8 mouse cellular contexts compared by ENCODE assay signal in the genomic region with DNA sequence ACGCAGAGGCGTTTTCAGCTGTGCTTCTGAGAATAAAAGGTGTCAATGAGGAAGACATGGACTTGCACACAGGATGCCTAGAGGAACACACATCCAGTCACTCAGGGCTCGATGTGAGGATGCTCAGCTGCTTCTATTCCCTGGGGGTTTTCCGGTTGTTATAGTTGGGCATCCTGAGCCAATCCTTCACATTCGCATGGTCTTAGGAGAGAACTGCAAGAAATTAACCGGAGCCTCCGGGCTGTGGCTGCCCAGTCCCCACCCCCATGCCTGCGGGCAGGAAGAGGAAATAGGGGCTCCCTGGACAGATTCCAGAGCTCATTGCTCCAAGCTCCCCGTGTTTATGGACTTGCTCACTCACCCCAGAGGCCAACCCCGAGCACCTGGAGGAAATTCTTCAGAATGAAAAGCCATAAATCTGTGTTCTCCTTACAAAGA.
DNase-seq lines count a peak whose midpoint lies in the region; ATAC-seq and TF ChIP-seq lines count a peak whose summit lies in the region.

No protein-coding gene starts in this region.

- H3K9me3 ChIP-seq in forebrain, embryonic 16.5 days (ENCODE audit: control insufficient read depth, low read length), result no peaks in the 10 kb centered on the region
- H3K9me3 ChIP-seq in hindbrain, postnatal 0 days (ENCODE audit: low read length), result no peaks in the 10 kb centered on the region
- no peaks in the 10 kb centered on the region for H3K9me3 ChIP-seq in liver, embryonic 11.5 days (ENCODE audit: control insufficient read depth, low read length)

- ATAC-seq in forebrain, embryonic 16.5 days, result no peak
- no peak for ATAC-seq in hindbrain, postnatal 0 days
- ATAC-seq in liver, embryonic 11.5 days (replicated peaks; ENCODE audit: low FRiP score), result no peak
- no peak for ATAC-seq in monocyte, adult 5-6 weeks (replicated peaks; ENCODE audit: insufficient number of reproducible peaks, low FRiP score, low TSS enrichment, poor library complexity, severe bottlenecking)

- no peak for TF ChIP-seq POLR2A in testis, adult 2 months (IDR thresholded peaks at IDR 0.05; ENCODE audit: control insufficient read depth, low read depth, low read length)

- 0 out of 2 replicates have a peak overlapping the region, but pooled peaks have one; percentile 22 for H3K9ac ChIP-seq in forebrain, embryonic 16.5 days (replicated peaks; ENCODE audit: low read depth, low read length)
- peak overlapping the region; percentile 15; the same call in 1 of the 2 replicates for H3K9ac ChIP-seq in hindbrain, postnatal 0 days (replicated peaks; ENCODE audit: low read length)
- no peak overlapping the region for H3K9ac ChIP-seq in liver, embryonic 11.5 days (ENCODE audit: low read depth, low read length)

- no peak overlapping the region for H3K4me3 ChIP-seq in testis, adult 2 months (ENCODE audit: control insufficient read depth, low read depth, low read length)
- H3K4me3 ChIP-seq in forebrain, embryonic 16.5 days (replicated peaks; ENCODE audit: low read length), result no peak overlapping the region
- no peak overlapping the region for H3K4me3 ChIP-seq in hindbrain, postnatal 0 days (ENCODE audit: low read length)
- H3K4me3 ChIP-seq in liver, embryonic 11.5 days (ENCODE audit: low read depth, low read length), result peak overlapping the region; percentile 16; the same call in 1 of the 2 replicates

- TF ChIP-seq CTCF in testis, adult 2 months (IDR thresholded peaks at IDR 0.05; ENCODE audit: control insufficient read depth, insufficient read depth, insufficient replicate concordance, low read depth, low read length), result no peak
- no peak for TF ChIP-seq CTCF in hindbrain, postnatal 0 days (IDR thresholded peaks at IDR 0.05; ENCODE audit: low read depth)

- H3K4me2 ChIP-seq in forebrain, embryonic 16.5 days (ENCODE audit: low read length), result peak overlapping the region; percentile 1; the same call in 1 of the 2 replicates
- H3K4me2 ChIP-seq in hindbrain, postnatal 0 days (ENCODE audit: low read depth, low read length), result peak overlapping the region; percentile 38
- H3K4me2 ChIP-seq in liver, embryonic 11.5 days, result peak overlapping the region; percentile 49

- 16% methylated on average over 10 of the region's 10 CpGs for WGBS in forebrain, embryonic 16.5 days
- 19% methylated on average over 10 of the region's 10 CpGs for WGBS in hindbrain, postnatal 0 days
- 21% methylated on average over 10 of the region's 10 CpGs for WGBS in liver, embryonic 11.5 days

- no peaks in the 10 kb centered on the region for H3K27me3 ChIP-seq in testis, adult 2 months (ENCODE audit: control insufficient read depth, insufficient read depth, low read length)
- H3K27me3 ChIP-seq in forebrain, embryonic 16.5 days (replicated peaks; ENCODE audit: control insufficient read depth, insufficient read depth, low read length), result no peaks in the 10 kb centered on the region
- H3K27me3 ChIP-seq in hindbrain, postnatal 0 days (ENCODE audit: insufficient read depth, low read length), result no peaks in the 10 kb centered on the region
- H3K27me3 ChIP-seq in liver, embryonic 11.5 days (replicated peaks; ENCODE audit: control insufficient read depth, insufficient read depth, low read length), result no peaks in the 10 kb centered on the region

- H3K4me1 ChIP-seq in testis, adult 2 months (ENCODE audit: control insufficient read depth, insufficient read depth, low read length), result 0 out of 2 replicates have a peak, but pooled peaks cover 2% of the 10 kb centered on the region
- H3K4me1 ChIP-seq in forebrain, embryonic 16.5 days (replicated peaks; ENCODE audit: control insufficient read depth, insufficient read depth, low read length), result peaks cover 85% of the 10 kb centered on the region
- H3K4me1 ChIP-seq in hindbrain, postnatal 0 days (ENCODE audit: insufficient read depth, low read length), result peaks cover 68% of the 10 kb centered on the region
- peaks cover 42% of the 10 kb centered on the region for H3K4me1 ChIP-seq in liver, embryonic 11.5 days (replicated peaks; ENCODE audit: control insufficient read depth, insufficient read depth, low read length)

- H3K36me3 ChIP-seq in testis, adult 2 months (ENCODE audit: control insufficient read depth, insufficient read depth, low read length), result no peaks in the 10 kb centered on the region
- H3K36me3 ChIP-seq in forebrain, embryonic 16.5 days (ENCODE audit: control insufficient read depth, insufficient read depth), result no peaks in the 10 kb centered on the region
- no peaks in the 10 kb centered on the region for H3K36me3 ChIP-seq in hindbrain, postnatal 0 days (ENCODE audit: insufficient read depth, low read length)
- H3K36me3 ChIP-seq in liver, embryonic 11.5 days (ENCODE audit: control insufficient read depth, insufficient read depth, low read length), result no peaks in the 10 kb centered on the region

- peak overlapping the region; percentile 84 for H3K27ac ChIP-seq in testis, adult 2 months (ENCODE audit: control insufficient read depth, insufficient read depth, low read depth, low read length)
- H3K27ac ChIP-seq in forebrain, embryonic 16.5 days (ENCODE audit: low read length), result peak overlapping the region; percentile 72
- H3K27ac ChIP-seq in hindbrain, postnatal 0 days, result peak overlapping the region; percentile 67
- H3K27ac ChIP-seq in liver, embryonic 11.5 days (ENCODE audit: low read depth, low read length), result peak overlapping the region; percentile 83

- DNase-seq in testis, postnatal 14 days (ENCODE audit: low spot score), result no peak
- no peak for DNase-seq in hindbrain, postnatal 0 days (ENCODE audit: low spot score)
- DNase-seq in liver, embryonic 11.5 days (ENCODE audit: low spot score), result no peak
- peak; percentile 55 for DNase-seq in neural tube, embryonic 10.5 days (ENCODE audit: extremely low spot score, low spot score)
- no peak for DNase-seq in urinary bladder, adult 2 months (ENCODE audit: low spot score)
